Mouse (Mus musculus) CD4-positive, CD25-positive, alpha-beta regulatory T cell, adult 4 months (primary cell): Measurements from ENCODE around the gene Caskin1. TPM values are rescaled to one million over a fixed set of nuclear protein-coding genes. Genes with fewer than 3 reads are reported as not detected.

ENCODE experiments used
- ATAC-seq: one replicate; pipeline ENCODE4 v1.8.0; 2017
- polyA plus RNA-seq, 2 experiments: library from polyadenylated mRNA; unstranded; fragments of 100-300 nt; shearing (Covaris generic); gene quantifications; one replicate each; pipeline ENCODE4 v1.2.1; 2017

The Caskin1 gene
- polyA plus RNA-seq, 2 experiments from 2014 or later: 0.16 TPM

DNA sequence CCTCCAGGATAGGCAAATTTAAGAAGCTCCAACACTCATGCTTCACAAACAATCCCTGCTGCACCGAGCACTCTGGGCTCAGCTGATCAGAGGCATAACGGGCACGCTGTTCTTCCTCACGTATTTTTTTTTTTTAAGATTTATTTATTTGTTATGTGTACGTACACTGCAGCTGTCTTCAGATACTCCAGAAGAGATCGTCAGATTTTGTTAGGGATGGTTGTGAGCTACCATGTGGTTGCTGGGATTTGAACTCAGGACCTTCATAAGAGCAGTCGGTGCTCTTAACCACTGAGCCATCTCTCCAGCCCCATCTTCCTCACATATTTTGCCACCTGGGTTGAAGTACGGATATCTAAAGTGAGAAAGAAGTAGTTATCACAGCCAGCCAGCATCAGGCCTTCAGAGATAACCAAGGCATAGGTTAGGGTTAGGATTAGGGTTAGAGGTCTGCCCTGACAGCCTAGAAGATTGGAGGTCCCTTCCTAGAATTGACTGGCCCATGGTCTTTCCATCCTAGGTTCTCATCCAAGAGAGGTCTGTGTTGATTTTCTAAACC, 45.8 kb downstream of the Caskin1 start, which contains the start of gene Rab26:
TSS of gene Rab26 (minus strand) at position 51 of the 559 bp plus-strand sequence.
- no peak for ATAC-seq

DNA sequence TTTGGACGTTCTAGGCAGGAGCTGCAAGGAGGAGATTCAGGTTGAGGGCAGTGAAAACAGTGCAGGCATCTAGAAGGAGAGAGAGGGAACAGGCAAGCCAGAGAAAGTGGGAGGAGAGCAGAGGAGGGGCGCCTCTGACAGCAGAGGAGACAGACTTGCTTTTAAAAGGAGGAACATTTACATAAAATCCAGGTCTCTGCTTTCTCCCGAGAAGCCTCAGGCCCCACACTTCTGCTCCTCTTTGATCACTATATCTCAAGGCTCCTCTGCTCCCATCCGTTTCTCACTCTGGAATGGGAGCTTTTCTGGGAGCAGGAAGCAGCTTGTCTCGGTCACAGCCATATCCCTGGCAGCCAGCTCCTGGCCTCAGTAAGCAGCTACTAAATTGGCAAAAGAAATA, 46.9 kb downstream of the Caskin1 start:
- no peak for ATAC-seq

DNA sequence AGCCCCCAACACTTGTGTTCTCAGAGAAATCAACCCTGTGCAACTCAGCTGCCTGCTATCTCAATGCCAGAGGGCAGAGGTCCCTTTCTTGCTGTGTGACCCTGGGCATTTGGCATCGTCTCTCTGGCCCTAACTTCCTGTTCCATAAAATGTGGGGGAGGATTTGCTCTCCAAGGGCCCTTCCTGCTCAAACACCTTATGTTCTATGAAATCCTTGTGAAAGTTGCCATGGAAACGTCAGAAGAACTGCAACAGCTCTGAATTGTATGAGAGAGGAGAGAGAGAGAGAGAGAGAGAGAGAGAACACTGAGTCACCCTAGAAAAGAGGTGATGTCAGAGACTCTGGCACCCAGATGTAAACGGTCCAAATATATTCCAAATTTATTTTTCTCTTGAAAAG, 49.1 kb downstream of the Caskin1 start:
- no peak for ATAC-seq

DNA sequence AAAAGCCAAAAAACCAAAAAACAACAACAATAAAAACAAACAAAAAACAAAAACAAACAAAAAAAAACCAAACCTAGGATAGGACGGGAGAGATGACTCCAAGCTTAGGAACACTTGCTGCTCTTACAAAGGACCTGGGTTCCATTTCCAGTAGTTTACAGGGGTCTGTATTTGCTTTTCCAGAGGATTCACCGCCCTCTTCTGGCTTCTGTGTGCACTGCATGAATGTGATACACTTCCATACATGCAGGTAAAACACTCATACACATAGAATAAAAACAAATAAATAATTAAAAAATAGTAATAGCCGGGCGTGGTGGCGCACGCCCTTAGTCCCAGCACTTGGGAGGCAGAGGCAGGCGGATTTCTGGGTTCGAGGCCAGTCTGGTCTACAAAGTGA, 50.5 kb downstream of the Caskin1 start:
- no peak for ATAC-seq

DNA sequence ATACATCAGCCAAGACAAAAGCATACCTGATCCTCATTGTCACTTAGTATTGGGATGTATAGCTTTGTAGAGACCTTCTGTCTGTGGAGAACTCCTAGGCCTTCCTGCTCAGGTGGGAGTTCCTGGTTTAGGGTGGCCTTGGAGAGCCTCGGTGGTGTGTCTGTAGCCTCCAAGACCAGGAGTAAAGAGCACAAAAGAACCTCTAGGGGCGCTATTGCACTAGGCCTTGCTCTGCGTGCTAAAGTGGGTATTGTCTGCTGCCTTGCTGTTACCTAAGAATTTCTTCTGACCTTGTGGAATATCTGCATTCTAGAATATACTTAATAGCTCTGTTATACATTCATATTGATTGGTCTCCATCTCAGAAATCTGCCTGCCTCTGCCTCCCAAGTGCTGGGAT, 52.0 kb downstream of the Caskin1 start:
- ATAC-seq: peak; percentile 93

DNA sequence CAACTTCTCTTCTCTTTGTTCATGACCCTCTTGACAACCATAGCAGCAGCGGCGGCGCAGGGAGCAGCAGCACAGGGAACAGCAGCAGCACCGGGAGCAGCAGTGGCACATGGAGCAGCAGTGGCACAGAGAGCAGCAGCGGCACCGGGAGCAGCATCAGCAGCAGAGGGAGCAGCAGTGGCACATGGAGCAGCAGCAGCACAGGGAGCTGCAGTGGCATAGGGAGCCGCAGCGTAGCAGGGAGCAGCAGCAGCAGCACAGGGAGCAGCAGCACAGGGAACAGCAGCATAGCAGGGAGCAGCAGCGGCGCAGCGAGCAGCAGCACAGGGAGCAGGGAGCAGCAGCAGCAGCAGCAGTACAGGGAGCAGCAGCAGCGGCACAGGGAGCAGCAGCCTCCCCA, 56.2 kb downstream of the Caskin1 start:
- no peak for ATAC-seq

DNA sequence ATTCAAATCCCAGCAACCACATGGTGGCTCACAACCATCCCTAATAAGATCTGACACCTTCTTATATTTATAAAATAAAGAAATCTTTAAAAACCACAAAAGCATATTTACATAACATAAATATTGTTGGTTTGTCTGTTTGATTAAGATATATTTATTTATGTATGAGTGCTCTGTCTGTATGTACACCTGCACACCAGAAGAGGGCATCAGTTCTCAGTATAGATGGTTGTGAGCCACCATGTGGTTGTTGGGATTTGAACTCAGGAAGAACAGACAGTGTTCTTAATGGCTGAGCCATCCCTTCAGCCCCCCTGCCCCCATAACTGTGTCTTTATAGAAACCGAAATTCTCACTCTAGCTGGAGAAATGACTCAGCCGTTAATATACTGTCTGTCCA, 56.8 kb downstream of the Caskin1 start:
- ATAC-seq: no peak

DNA sequence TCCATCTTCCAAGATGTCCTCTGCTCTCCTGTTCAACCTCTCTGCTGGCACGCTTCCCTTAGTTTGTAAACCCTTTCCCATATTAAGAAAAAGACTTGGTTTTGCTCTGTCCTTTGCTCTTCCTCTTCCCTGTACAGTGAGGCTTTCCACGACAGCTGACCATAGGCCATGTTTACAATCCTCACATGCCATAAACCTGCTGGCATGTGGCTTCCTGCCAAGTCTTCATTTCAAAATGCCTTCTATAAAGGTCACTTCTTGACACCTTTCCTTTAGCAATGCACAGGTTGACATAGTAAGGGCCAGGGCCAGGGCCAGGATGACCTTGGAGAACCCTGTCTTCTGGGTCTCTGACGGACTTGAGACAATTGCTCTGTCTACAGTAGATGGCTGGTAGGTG, 57.8 kb downstream of the Caskin1 start:
- ATAC-seq: no peak

DNA sequence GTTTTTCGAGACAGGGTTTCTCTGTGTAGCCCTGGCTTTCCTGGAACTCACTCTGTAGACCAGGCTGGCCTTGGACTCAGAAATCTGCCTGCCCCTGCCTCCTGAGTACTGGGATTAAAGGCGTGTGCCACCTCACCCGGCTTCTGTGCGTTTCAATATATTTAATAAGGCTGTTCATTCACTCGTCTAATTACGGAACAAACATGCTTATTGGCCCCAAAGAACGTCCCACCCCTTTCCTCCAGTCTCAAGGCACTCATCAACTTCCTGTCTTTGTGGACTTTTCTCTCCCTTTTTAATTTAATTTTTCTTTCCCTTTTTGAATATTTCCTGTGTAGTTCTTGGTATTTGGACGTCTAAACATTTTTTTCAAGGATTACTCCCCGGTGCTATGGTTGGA, 60.0 kb downstream of the Caskin1 start:
- ATAC-seq: peak; percentile 50

DNA sequence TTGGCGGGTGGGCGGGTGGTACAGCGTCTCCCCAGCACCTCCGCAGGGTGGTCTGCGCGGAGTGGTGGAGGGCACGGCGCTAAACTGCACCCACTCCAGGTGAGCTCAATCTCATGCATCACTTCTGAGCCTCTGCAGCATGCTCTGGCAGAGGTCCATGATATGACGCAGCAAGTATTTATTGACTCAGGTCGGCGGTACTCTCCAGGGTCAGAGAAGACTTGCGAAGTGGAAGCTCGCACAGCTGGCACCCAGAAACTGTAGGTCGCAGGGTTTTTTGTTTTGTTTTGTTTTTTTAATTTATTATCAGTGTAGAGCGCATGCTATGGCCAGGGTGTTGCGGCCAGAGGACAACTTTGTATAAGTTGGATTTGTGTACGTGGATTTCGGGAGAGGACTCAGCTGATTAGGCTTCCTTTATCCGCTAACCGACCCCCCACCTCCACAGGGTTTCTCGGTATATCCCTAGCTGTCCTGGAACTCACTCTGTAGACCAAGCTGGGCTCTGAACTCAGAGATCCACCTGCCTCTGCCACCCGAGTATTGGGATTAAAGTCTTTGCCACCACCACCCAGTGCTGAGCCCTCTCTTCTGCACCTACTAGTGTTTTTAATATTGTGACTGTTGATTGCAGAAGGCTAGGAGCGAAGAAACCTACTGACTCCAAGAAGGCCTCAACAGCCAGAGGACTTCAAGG, 60.7 kb downstream of the Caskin1 start:
- ATAC-seq: peak; percentile 27

DNA sequence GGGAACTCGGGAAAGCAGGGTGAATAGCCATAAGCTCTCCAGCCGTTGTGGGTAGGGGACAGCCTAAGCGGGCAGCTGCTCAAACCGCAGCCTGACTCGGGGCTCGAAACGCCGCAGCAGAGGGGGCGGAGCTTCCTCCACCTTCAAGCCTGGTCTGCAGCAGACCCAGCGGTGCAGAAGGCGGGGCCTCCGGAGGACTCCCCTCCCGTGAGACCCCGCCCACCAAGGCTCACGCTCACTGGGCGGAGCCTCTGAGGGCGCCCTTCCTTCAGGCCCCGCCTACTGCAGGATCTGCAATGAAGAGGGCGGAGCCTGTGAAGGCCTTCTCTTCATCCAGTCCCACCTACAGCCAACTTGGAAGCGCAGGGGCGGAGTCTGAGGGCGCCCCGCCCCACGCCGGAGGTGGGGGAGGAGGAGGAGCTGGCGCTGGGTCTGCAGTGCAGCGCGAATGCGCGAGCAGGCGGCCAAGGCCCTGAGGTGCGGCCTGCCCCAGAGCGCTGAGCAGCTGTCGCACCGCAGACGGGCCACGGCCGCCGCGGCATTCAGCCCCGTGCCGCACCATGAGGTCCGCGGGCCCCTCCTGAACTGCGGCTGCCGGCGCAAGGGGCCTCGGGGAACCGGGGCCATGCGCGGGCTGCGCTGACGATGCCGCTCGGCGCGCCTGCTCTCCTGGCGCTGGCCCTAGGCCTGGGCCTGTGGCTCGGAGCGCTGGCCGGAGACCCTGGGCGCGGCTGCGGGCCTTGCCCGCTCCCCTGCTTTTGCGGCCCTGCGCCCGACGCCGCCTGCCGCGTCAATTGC, 61.4 kb downstream of the Caskin1 start, which contains the start of gene Pkd1:
TSS of gene Pkd1 (plus strand) at position 217 of the 798 bp plus-strand sequence.
- peak; percentile 88 for ATAC-seq

DNA sequence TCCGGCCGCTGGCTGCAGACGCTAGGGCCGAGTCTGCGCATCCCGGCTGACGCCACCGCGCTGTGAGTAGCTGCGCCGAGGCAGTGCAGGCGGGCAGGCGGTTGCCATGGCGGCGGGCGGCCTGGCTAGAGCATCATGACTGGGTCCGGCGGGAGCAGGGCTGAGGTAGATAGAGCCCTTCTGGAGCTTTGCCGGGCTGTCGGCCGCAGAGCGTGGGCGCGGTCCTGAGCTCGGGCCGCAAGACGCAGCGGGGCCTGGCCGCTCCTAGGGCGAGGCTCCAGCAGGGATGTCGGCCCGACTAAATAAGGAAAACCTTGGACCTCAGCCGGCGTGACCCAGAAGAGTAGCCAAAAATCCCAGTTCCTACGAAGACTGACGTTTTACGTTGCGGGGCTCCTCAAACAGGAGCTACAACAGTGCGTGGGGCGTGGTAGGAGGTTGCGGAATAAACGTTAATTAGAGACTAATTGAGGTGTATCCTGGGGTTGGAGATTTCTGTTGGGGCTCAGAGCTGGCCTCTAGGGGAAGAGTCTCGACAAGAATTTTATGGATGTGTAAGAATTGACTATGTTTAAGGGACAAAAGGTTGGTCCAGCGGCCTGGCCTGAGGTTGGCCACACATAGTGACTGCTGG, 62.1 kb downstream of the Caskin1 start:
- peak; percentile 5 for ATAC-seq

DNA sequence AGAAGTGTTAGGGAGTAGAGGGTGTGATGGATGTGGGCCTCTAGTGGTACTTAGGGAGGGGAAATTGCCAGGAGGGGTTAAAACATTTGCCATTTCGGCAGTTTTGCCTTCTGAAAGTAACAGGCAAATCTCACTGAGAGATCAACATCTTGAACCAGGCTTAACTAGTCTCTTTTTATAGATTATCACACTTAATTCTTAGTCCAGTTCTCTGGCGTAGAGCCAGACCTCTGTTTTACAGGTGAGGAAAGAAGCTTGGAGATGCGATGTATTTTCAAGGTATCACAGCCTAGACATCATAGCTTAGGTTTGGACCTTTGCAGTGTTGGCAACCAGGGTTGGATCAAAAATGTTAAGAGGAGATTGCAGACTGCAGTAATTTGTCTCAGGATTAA, 62.6 kb downstream of the Caskin1 start:
- ATAC-seq: no peak

DNA sequence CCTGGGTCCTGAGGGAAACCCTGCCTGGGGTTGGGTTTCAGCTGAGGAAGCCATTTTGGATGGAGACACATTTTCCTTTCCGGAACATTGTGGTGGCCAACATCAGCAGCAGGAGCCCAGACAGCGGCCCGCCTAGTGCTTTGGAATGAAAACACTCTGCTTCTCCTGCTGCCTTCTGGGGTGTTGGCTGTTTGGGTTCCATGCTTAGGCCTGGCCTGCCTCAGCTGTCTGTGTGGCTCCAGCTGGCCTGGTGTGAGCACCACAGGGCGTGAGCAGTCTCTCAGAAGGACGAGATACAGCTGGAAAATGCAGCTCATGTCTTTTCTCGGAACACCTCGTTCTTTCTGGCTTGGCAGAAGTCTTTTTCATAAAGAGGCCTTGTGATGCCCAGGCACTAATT, 68.7 kb downstream of the Caskin1 start:
- ATAC-seq: no peak

Other genes with a start within 250 kb of the Caskin1 start
- gene Ccnf, start 237.1 kb upstream of the Caskin1 start, polyA plus RNA-seq: 1 to 10 TPM; 4.1 to 6.6 TPM
- under 1 TPM in 1 of 2 experiments, not detected in 1; 0.49 TPM for gene Abca17, start 137.5 kb upstream of the Caskin1 start, polyA plus RNA-seq
- 10 to 100 TPM; 17.0 to 23.7 TPM for gene Abca3, start 136.7 kb upstream of the Caskin1 start, polyA plus RNA-seq
- 100 to 1,000 TPM; 127 to 181 TPM for gene Rnps1, start 74.0 kb upstream of the Caskin1 start, polyA plus RNA-seq
- 10 to 100 TPM; 50.3 to 57.7 TPM for gene Eci1, start 62.0 kb upstream of the Caskin1 start, polyA plus RNA-seq
- gene Dnase1l2, start 45.5 kb upstream of the Caskin1 start, polyA plus RNA-seq: 1 to 10 TPM; 7.4 to 8.3 TPM
- 10 to 100 TPM; 34.3 to 62.8 TPM for gene E4f1, start 18.3 kb upstream of the Caskin1 start, polyA plus RNA-seq
- 1 to 10 TPM; 4.1 to 5.3 TPM for gene Pgp, start 18.2 kb upstream of the Caskin1 start, polyA plus RNA-seq
- gene Bricd5, start 14.7 kb upstream of the Caskin1 start, polyA plus RNA-seq: not detected
- gene Mlst8, start 9.5 kb upstream of the Caskin1 start, polyA plus RNA-seq: 10 to 100 TPM; 14.3 to 25.8 TPM
- 10 to 100 TPM; 52.8 to 72.1 TPM for gene Traf7, start 39.3 kb downstream of the Caskin1 start, polyA plus RNA-seq
- 1 to 10 TPM; 4.0 to 5.0 TPM for gene Rab26, start 45.6 kb downstream of the Caskin1 start, polyA plus RNA-seq
- 10 to 100 TPM; 16.8 to 34.7 TPM for gene Pkd1, start 61.2 kb downstream of the Caskin1 start, polyA plus RNA-seq
- 10 to 100 TPM; 20.5 to 28.2 TPM for gene Tsc2, start 144.0 kb downstream of the Caskin1 start, polyA plus RNA-seq
- gene Nthl1, start 144.1 kb downstream of the Caskin1 start, polyA plus RNA-seq: 1 to 10 TPM; 3.1 to 6.0 TPM
- gene Slc9a3r2, start 161.7 kb downstream of the Caskin1 start, polyA plus RNA-seq: not detected
- gene Npw, start 169.9 kb downstream of the Caskin1 start, polyA plus RNA-seq: not detected
- 1 to 10 TPM; 3.7 to 5.4 TPM for gene Zfp598, start 181.1 kb downstream of the Caskin1 start, polyA plus RNA-seq
- 1 to 10 TPM; 1.1 TPM for gene Syngr3, start 201.4 kb downstream of the Caskin1 start, polyA plus RNA-seq
- gene Gfer, start 207.6 kb downstream of the Caskin1 start, polyA plus RNA-seq: 10 to 100 TPM; 13.5 to 21.7 TPM
- 1 to 10 TPM; 1.2 to 1.4 TPM for gene Noxo1, start 207.6 kb downstream of the Caskin1 start, polyA plus RNA-seq
- 10 to 100 TPM; 38.1 to 71.3 TPM for gene Tbl3, start 219.1 kb downstream of the Caskin1 start, polyA plus RNA-seq
- gene Rnf151, start 229.5 kb downstream of the Caskin1 start, polyA plus RNA-seq: not detected
- gene Rps2, start 229.5 kb downstream of the Caskin1 start, polyA plus RNA-seq: 100 to 1,000 TPM; 608 to 780 TPM
- gene Ndufb10, start 235.9 kb downstream of the Caskin1 start, polyA plus RNA-seq: 100 to 1,000 TPM; 227 to 245 TPM
- gene Rpl3l, start 239.2 kb downstream of the Caskin1 start, polyA plus RNA-seq: not detected
- gene Msrb1, start 248.0 kb downstream of the Caskin1 start, polyA plus RNA-seq: 10 to 100 TPM; 29.3 to 30.1 TPM